Mouse (Mus musculus) thymus, postnatal 36 days (tissue): ENCODE results near the gene Cyb561d2.
A peak's percentile ranks its signal among the peaks of the same experiment; 100 is the strongest.

ENCODE experiments used
- DNase-seq, 2 experiments: peaks; one replicate each; pipeline ENCODE4 v3.0.0; 2022; ENCODE audit warnings: mixed read lengths in 2 of 2

The Cyb561d2 gene

DNA sequence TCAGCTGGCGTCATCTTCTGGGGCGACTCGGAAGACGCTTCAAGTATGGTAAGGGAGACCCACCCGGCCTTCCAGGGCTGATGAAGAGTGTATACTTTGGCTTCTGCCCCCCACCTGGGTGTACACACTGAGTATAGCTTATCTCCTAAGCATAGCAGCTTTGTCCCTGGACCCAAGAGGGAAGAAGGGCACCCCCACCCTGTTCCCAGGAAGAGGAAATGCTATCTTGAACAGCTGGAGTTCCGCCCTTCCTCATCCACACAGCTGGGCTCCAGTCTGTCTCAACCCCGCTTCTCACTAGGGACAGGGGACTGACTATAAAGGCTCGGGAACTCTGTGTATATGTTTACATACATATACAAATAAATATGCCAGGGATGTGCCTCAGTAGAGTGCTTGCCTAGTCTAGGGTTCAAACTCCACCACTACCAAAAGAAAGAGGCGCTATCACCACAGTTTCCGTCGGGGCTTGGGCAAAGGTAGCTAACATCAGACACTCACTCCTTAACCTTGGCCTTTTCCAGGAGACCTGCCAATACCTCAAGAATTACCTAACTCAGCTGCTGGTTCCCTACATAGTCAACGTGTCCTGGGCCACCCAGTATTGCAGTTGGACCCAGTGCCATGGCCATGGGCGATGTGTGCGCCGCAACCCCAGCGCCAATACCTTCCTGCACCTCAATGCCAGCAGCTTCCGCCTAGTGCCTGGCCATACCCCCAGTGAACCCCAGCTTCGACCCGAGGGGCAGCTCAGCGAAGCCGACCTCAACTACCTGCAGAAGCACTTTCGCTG lies 29.7 kb upstream of the Cyb561d2 start:
- peak in 1 of 2 experiments; percentile 8 for DNase-seq

DNA sequence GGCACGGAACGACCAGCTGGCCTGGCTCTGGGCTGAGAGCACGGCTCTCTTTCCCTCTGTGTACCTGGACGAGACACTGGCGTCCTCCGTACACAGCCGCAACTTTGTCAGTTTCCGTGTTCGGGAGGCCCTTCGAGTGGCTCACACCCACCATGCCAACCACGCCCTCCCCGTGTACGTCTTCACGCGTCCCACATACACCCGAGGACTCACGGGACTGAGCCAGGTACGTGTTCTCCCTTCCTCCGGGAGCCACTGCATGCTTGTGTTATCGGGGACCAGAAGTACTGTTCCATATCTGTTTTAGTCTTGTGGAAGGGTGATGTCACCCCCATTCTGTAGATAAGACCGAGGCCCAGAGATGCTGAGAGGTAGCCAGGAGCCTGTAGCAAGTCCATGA lies 28.9 kb upstream of the Cyb561d2 start:
- DNase-seq: no peak

DNA sequence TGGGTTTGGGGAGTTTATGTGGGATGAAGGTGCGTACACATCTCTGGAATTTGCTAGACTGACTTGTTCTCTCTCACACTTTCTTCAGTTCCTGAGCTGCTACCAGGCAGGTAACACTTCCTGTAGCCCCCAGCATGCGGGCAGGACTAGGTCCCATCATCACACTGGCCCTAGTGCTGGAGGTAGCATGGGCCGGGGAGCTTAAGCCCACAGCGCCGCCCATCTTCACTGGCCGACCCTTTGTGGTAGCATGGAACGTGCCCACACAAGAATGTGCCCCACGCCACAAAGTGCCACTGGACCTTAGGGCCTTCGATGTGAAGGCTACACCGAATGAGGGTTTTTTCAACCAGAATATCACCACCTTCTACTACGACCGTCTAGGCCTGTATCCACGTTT lies 28.0 kb upstream of the Cyb561d2 start:
- DNase-seq: no peak

GRCm38 (mm10) chr9:107569270-107569669 lies 27.3 kb upstream of the Cyb561d2 start:
- no peak for DNase-seq

DNA sequence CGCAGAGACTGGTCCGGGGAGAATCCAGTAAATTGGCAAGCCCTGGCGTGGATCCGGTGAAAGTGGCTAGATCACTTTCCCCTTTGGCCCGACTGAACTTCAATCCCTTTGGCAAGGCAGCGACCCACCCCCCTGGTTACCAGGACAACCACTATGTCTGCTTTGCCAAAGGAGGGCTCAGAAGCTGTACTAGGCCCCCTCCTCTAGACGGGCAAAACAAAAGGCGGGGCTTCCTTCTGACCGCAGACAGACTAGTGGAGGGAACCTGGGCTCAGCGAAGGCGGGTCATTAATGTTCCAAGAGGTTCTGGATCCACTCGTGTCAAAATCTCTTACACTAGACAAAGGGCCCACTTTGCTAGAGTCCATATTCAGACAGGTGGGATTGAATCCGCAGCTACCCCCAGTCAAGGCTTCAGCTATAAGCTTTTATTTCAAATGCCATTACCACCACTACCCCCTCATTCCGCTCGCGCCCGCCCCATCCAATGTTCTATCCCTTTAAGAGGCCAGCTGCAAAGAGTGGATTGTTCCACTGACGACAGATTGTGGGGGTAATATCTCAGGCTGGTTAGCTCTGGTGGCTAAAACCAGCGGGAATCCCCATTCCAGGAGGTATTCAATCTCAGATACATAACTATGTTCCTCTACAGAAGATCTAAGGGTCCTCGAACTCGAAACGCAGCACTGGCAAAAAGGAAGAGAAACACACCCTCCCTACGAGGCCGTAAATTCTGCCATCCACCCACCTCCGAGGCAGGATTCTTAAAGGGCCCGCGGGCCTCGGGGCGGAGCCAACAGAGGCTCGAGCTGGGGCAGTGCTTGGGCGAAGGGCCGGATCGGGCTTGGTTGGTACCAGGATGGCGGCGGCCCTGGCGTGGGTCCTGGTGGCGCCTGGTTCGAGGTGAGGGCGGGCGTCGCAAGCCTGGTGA lies 26.6 kb upstream of the Cyb561d2 start:
- DNase-seq: peak; percentile 82 to 83

GRCm38 (mm10) chr9:107567702-107568319 lies 25.8 kb upstream of the Cyb561d2 start, which contains the start of gene Hyal2:
TSS of gene Hyal2 (plus strand) at chr9:107567945.
- peak in 1 of 2 experiments; percentile 26 for DNase-seq

DNA sequence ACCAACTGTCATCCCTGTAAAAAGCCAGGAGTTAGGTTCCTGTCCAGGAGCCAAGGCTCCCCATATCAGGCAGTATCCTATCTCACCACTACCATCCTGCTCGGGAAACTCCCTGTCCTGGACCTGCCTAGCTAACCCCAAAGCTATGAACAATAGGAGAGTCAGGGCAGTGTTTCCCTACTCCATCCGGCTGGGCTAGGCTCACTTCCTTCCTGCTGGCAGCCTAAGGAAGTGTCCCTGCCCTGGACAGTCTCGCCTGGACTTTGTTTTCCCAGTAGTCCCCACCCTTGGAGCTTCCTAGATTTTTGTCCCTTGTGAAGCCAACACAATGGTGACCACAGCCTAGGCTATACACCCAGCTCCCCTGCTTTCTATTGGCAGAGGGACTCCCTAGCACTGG lies 24.9 kb upstream of the Cyb561d2 start:
- no peak for DNase-seq

- DNase-seq: peak; percentile 72 to 78
Measured at GRCm38 (mm10) chr9:107566041-107566709, 24.2 kb upstream of the Cyb561d2 start.

DNA sequence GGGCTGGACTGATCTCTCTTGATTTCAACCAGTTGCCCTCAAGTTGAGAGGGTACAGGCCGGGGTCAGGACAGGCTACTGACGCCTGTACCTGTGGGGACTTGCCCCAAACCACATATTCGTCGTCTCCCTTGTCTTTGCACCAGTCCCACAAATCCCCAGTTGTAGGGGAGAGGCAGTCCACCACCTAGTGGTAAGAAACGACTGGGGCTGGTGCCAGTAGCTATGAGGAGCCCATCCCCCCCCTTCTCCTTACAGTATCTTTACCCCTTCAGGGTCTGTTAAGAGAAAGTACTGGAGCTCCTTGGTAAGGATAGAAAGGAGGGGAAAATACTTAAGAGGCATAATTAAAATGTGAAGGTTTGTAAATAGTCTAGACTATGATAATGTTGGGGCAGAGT lies 23.6 kb upstream of the Cyb561d2 start:
- peak in 1 of 2 experiments; percentile 15 for DNase-seq

- DNase-seq: peak; percentile 91 to 95
Measured at GRCm38 (mm10) chr9:107563029-107563581, 21.1 kb upstream of the Cyb561d2 start, which contains the start of gene Tusc2. TSS of gene Tusc2 (plus strand) at chr9:107563255.

GRCm38 (mm10) chr9:107556346-107556745 lies 14.4 kb upstream of the Cyb561d2 start:
- no peak for DNase-seq

- no peak for DNase-seq
Measured at GRCm38 (mm10) chr9:107555701-107556100, 13.7 kb upstream of the Cyb561d2 start.

DNA sequence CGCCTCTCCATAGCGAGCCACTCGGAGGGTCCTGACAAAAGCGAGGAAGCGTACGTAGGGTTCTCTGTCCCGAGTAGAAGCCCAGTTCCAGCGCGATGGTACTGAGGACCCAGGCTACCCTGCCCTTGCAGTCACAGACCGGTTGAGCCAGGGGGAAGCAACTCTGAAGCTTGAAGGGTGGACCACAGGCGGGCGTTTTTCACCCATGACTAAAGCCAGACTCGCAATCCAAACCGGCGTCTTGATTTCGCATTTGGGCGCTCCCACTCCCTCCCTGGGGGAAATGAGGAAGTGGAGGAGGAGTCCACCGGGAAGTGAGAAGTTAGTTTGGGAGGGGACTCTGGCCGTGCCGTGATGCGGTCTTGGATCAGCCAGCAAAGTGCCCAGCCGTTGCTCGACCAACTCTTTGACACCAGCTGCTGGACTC lies 13.1 kb upstream of the Cyb561d2 start:
- no peak for DNase-seq

DNA sequence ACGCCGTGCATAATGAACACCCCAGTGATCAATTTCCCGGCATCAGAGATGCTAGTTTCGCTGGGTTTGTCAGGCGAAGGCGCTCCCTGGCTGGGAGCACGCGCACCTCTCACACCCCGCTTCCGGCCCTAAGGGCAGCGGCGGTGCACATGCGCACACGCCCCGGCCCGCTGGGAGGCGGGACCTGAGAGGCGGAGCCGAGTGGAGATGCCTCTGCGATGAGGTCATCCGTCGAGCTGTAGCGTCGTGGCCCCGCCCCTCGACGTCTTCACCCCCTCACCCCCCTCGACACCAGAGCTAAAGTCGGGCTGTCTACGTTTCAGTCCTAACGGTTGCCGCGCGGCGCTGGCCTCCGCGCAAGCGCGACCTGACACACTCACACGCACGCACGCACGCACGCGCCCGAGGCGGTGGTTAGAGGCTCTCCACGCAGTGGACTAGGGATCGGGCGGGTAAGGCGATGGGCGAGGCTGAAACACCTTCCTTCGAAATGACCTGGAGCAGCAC lies 12.4 kb upstream of the Cyb561d2 start:
- peak; percentile 94 to 97 for DNase-seq

DNA sequence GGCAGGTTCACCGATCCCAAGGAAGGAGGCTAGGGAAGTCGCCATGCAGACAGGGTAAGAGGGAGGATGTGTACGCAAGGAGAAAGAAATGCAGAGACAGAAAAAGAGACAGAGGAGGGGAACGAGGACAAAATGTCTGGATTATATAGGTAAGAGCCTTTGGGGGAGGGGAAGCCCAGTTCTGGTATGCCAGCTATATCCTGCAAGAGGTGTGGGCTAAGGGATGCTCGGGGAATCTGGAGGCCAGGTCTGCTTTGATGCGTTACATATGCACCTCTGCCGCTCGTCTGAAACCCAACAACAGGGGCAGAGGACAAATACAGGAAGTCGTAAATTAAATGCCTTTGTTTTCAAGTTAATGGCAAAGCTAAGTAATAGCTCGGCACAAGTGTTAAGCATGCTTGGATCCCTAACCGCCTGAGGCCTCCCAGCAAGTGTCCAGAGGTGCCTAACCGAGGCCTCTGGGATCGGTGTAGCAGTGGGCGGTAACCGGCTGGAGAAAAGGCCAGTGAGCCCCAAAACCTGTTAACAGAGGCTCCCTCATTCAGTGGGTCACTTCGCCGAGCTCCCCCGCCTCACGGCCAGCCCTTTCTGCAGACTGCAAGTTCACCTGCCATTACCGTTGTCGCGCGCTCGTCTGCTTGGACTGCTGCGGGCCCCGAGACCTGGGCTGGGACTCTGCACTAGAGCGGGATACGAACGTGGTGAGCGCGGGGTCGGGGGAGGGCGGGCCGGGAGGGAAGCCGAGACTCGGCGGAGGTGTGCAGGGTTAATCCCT lies 11.7 kb upstream of the Cyb561d2 start:
- peak in 1 of 2 experiments; percentile 71 for DNase-seq

DNA sequence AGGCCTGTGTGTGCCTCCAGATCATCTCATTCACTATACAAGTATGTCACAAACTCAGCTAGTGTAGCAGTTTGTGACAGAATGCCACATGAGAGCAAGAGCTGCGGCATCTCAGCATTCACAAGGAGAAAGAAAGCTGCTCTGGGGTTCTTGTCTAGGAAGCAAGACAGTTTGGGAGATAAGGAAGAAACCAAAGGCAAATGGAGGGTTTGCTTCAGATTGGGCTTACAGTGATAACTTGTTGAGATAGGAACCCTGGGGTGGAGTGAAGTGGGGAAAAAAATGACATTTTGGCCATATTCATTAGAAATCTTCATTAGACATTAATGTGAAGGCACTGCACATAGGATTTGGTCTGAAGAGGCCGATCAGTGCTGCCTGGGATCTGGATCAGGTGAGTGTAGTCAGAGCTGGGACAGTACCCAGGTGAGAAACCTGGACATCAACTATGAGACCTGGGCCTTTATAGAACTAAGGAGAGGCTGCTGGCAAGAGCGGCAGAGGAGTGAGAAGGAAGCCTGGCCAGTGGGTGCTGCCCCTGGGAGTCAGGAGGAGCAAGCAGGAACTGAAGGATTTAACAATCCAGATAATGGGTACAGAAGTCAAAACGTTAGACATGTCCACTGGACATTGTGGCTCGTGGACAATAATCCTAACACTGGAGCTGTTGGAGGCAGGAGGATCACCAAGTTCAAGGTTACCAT lies 10.8 kb upstream of the Cyb561d2 start:
- DNase-seq: no peak

DNA sequence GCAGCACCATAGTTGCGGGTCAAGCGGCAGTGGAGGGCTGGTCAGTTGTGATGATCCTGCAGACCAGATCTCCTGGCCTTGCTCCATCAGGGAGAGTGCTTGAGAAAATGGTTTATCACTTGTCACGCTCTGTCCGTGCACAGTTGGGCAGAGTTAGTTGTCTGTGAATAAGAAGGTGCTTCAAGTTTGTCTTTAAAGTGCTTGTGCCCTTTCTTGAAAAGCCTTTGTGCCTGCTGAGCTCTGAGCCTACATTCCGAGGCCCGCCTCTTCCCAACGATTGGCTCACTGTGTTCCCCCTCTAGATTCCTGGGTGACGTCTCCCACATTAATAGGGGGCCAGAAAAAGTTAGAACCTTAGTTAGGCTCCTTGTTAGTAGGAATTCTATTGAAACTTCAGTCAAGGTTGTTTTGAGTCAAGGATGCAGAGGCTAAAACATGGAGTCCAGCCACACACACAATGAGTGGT lies 9.9 kb upstream of the Cyb561d2 start:
- DNase-seq: no peak

DNA sequence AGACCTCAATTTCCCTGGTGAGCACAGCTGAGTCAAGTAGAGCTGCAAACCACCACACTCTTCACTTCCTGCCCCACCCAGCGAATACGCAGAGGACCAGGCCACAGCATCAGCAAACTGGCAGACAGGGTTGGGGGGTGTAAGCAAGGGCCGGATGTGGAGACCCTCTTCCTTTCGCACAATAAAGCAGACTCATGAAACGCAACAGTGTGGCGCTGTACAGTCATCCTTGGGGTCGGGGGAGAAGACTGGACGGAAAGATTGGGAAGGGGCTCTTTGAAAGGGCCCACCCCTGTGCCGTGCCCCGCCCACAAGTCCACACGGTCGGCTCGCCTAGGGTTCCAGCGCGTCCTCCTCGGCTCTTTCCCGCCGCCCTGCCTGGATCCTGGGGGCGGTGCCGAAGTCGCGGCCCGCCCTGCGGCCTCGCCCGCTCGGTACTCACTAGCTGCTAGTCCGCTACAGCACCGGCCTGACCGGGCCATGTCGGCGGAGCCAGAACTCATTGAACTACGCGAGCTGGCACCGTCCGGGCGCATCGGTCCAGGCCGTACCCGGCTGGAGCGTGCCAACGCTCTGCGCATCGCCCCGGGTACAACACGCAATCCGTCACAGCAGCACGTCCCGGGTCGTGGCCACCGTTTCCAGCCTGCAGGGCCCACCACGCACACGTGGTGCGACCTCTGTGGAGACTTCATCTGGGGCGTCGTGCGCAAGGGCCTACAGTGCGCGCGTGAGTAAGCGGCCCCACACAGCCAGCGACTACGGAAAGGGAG lies 9.3 kb upstream of the Cyb561d2 start, which contains the start of gene Rassf1:
Rassf1 (plus strand) TSS at position 439 of the 773 bp plus-strand sequence.
- DNase-seq: peak; percentile 74 to 85

- DNase-seq: no peak
Measured at GRCm38 (mm10) chr9:107550491-107551116, 8.6 kb upstream of the Cyb561d2 start.
